Mouse (Mus musculus) heart, adult 9 months (tissue): ENCODE measurements around the gene Rps15a.

ENCODE experiments used
- DNase-seq, 2 experiments: peaks; one replicate each; pipeline ENCODE4 v3.0.0; 2022; ENCODE audit warnings: low spot score in 2 of 2

Gene Rps15a

DNA sequence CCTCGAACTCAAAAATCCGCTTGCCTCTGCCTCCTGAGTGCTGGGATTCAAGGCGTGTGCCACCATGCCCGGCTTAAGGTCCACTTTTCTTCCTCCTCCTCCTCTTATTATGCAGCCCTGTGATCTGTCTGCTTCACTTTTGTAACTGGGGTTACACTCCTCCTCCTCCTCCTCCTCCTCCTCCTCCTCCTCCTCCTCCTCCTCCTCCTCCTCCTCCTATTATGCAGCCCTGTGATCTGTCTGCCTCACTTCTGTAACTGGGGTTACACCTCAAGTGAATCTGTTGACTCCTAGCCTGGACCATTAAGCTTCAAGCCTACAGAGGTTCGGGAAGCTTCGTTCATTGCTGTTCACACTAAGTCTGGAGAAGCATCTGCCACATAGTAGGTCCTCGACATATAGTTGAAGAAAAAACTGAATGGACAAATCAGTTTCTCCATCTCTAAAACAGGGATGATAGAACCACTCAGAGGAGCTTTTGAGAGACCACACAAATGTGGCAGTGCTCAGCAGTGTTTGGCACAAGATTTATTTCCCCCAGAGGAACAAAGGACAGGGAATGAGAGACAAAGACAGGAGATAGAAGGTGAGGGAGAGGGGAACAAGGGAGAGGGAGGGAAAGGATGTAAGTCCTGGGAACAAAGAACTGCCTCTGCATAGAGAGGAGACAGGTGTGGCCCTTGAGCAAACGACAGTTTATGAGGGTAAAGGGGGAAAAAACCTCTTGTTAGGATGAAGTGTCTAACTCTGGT lies 975 bp upstream of the Rps15a start:
- DNase-seq, result no peak

GRCm38 (mm10) chr7:118115533-118115876 lies 483 bp downstream of the Rps15a start:
- no peak for DNase-seq

- no peak for DNase-seq
Observed at GRCm38 (mm10) chr7:118113541-118114297, 2.3 kb downstream of the Rps15a start.

DNA sequence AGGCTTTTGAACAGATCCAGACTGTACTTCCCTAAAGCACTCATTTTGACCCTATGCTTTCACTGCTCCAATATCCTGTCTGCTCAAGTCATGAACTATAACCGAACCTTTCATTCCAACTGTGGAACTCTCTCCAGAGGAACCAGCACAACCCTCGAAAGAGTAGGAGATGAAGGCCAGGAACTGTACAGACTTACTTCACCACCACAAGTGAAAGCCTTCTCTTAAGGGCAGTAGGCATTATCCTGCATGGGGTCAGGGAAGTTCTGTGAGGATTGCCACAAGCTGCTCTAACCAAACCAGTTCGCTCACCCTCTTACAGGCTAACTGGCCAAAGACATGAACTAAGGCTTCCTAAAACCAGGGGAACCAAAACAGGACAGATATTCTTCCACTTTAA lies 4.9 kb downstream of the Rps15a start:
- DNase-seq, result no peak

- no peak for DNase-seq
Observed at GRCm38 (mm10) chr7:118107671-118108070, 8.3 kb downstream of the Rps15a start.

DNA sequence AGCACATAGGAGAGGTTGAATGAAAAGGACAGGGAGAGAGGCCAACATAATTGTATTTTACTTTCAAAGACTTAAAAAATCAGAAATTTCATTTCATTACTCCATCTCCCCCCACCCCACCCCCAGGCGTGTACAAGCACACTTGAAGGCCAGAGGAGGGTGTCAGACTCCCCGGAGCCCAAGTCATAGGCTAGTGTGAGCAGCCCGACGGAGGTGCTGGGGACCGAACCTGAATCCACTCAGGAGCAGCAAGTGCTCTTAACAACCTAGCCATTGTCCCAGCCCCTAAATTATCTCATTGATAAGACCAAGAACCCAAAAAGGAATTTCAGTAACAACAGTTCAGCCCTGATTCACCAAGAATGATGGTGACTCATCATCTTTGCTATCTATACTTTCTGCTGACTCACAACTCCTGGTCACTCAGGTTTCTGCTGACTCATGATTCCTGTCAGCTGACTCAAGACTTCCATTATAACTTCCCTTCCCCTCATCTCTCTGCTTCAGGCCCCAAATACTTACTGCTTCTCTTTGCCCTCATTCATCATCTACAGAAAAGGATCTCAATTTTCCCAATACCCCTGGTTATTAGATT lies 11.4 kb downstream of the Rps15a start:
- no peak for DNase-seq

DNA sequence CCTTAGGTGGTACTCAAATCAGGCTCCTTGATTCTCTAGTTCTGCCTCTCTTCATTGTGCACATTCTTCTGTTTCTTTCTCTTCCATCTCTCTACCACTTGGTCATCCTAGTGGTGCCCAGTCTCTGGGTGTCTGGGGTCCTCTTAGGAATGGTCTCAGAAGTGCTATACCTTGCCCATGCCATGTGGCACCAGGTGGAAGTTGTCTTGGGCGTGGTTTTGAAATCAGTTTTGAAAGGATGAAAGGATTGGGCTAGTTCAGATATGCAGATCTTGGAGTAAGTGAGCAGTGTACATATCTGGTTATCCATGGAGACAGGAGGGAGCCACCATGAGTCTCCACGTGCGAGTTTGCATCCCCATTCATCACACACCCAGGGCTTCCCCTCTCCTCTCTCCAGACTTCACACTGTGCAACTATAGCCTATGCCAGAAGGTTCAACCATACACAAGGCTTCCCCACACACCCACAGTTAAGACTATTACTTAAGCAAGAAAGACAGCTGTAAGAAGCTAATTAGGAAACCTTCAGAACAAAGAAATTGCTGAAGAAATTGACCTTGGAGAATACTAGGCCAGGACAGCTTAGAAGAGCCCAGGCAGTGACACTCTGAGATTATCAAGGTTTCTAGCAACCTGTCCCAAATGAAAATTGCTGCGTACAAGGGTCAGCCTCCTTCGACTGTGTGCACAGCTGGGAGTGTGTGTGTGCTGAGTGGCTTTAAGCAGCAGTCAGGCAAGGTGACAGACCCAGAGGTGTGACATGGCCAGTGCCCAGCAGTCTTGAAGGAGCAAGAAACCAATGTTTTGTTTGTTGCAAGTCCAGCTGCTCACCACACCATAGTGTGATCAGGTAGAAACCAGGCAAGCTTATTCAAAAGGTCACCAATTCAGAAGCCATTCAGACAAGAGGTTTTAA lies 12.3 kb downstream of the Rps15a start:
- DNase-seq, result no peak

DNA sequence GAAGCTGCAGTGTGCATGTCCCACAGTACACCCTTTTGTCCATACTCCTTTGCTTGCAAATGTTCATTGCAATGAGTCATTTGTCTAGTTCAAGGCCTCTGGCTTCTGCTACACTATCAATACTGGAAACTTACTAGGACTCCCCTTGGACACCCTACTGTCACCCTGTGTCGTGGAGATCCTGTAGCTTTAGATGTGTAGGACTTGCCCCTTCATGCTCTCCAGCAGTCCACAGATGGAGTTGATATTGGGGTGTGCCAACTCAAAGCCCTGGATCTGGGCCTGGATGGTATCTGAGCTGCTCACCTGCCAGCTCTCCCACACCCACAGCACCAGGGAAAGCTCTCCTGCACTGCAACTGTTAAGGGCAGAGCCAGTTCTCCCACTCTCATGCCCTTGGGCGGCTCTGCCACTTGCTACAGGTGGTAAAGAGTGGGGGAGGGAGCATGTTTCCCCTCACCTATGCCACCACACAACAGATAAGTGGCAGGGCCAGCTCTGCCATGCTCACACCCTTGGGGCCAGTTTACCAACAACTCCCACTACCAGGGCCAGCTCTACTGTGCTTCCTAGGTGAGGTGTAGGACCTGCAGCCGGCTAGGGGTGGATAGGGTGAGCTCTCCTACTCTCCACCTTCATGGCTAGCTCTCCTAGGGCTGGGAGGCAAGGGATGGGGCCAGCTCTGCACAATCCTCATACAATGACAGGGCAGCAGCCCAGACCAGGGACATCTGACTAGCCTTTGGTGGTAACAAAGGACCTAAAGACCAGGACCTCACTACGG lies 13.1 kb downstream of the Rps15a start:
- no peak for DNase-seq

GRCm38 (mm10) chr7:118102231-118102630 lies 13.8 kb downstream of the Rps15a start:
- DNase-seq, result no peak

DNA sequence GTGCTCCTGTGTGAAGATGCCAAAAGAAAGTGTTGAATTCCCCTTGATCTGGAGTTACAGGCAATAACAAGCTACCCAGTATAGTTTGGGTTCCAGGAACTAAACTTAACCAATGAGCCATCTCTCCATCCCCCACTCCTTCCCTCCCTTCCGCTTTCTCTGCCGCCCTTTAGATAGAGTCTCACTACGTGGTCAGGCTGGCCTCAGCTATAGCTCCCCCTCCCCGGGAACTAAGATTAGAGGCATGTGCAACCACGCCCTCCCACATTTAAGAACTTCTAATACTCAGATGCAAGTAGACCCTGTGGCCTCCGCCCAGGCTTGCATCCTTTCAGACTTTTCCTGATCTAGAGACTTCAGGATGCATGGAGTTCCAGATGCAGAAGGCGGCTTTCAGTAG lies 18.4 kb downstream of the Rps15a start:
- DNase-seq, result no peak

GRCm38 (mm10) chr7:118079987-118080386 lies 36.0 kb downstream of the Rps15a start:
- no peak for DNase-seq

GRCm38 (mm10) chr7:118079097-118079496 lies 36.9 kb downstream of the Rps15a start:
- DNase-seq, result no peak

DNA sequence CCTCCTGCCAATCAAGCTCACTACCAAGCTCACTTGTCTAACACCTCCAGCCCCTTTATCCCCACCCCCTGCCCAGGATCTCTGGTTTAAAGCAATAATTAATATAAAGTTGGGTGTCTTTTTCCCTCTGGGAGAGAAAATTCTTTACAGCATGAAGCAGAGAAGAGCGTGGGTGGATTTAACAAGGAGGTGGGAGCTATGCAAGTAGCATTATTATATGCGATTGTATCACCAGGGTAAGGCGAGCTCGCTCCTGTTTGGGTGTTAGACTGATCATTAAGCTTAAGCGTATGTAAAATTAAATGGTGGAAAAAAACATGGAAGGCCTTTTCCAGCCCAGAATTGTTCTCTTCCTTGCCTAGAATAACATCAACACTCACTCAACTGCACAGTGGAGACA lies 48.7 kb downstream of the Rps15a start:
- DNase-seq, result no peak

GRCm38 (mm10) chr7:118056300-118056699 lies 59.7 kb downstream of the Rps15a start:
- DNase-seq, result no peak
